Comparison of ENCODE assay signal across 8 mouse cellular contexts in genomic region chr1:187609853-187610230, GRCm38 (mm10). TPM values are rescaled to one million over a fixed set of nuclear protein-coding genes. Genes with fewer than 3 reads are reported as not detected.
DNase-seq lines count a peak whose midpoint lies in the region; ATAC-seq and TF ChIP-seq lines count a peak whose summit lies in the region.

No protein-coding gene starts in this region.

- DNase-seq in adrenal gland, postnatal 25 days: peak; percentile 45
- DNase-seq in cerebellum, postnatal 25 days: peak; percentile 31 to 40
- no peak for DNase-seq in heart, postnatal 0 days (ENCODE audit: low spot score)
- DNase-seq in kidney, postnatal 25 days: peak; percentile 57 to 62
- DNase-seq in ovary, postnatal 36 days (ENCODE audit: low spot score): no peak
- no peak for DNase-seq in spleen, postnatal 36 days (ENCODE audit: low spot score in 2 of 2)
- no peak for DNase-seq in layer of hippocampus, adult 11-12 months (ENCODE audit: low spot score)

- peak overlapping the region; percentile 61 for H3K4me3 ChIP-seq in heart, postnatal 0 days (ENCODE audit: low read depth, low read length)
- peak overlapping the region; percentile 47 for H3K4me3 ChIP-seq in neural tube, embryonic 15.5 days (replicated peaks)

- under 1% methylated on average over 16 of the region's 16 CpGs for WGBS in heart, postnatal 0 days
- 3% methylated on average over 16 of the region's 16 CpGs for whole genome bisulfite sequencing in neural tube, embryonic 15.5 days

- no peaks in the 10 kb centered on the region for H3K36me3 ChIP-seq in heart, postnatal 0 days (replicated peaks; ENCODE audit: control insufficient read depth, insufficient read depth, low read length)
- H3K36me3 ChIP-seq in neural tube, embryonic 15.5 days: no peaks in the 10 kb centered on the region

- no peaks in the 10 kb centered on the region for H3K9me3 ChIP-seq in heart, postnatal 0 days (replicated peaks; ENCODE audit: control insufficient read depth, low read length)
- H3K9me3 ChIP-seq in neural tube, embryonic 15.5 days (replicated peaks): no peaks in the 10 kb centered on the region

- peak; percentile 10; the same call in 1 of the 2 replicates for ATAC-seq in heart, postnatal 0 days (ENCODE audit: insufficient read depth, low read depth)
- no peak for ATAC-seq in neural tube, embryonic 15.5 days (ENCODE audit: low FRiP score)

- peaks cover 23% of the 10 kb centered on the region; the same call in 1 of the 2 replicates for H3K4me1 ChIP-seq in heart, postnatal 0 days (ENCODE audit: control insufficient read depth, insufficient read depth)
- H3K4me1 ChIP-seq in neural tube, embryonic 15.5 days: peaks cover 54% of the 10 kb centered on the region

- peak overlapping the region; percentile 66 for H3K9ac ChIP-seq in heart, postnatal 0 days (replicated peaks; ENCODE audit: low read depth, low read length)
- peak overlapping the region; percentile 34; the same call in 1 of the 2 replicates for H3K9ac ChIP-seq in neural tube, embryonic 15.5 days (replicated peaks)

- H3K4me2 ChIP-seq in heart, postnatal 0 days (ENCODE audit: low read depth, low read length): peak overlapping the region; percentile 75
- H3K4me2 ChIP-seq in neural tube, embryonic 15.5 days: peak overlapping the region; percentile 89

- H3K27ac ChIP-seq in heart, postnatal 0 days (ENCODE audit: low read depth): peak overlapping the region; percentile 72
- H3K27ac ChIP-seq in neural tube, embryonic 15.5 days (replicated peaks): no peak overlapping the region

- no peak for TF ChIP-seq EP300 in heart, postnatal 0 days (IDR thresholded peaks at IDR 0.05; ENCODE audit: low read depth)

- H3K27me3 ChIP-seq in heart, postnatal 0 days (ENCODE audit: control insufficient read depth, insufficient read depth, low read length): peaks cover 52% of the 10 kb centered on the region
- peaks cover 71% of the 10 kb centered on the region for H3K27me3 ChIP-seq in neural tube, embryonic 15.5 days (replicated peaks)

- no peak for TF ChIP-seq CTCF in heart, postnatal 0 days (IDR thresholded peaks at IDR 0.05; ENCODE audit: low read depth)

RNA-seq across cellular contexts. Expression of gene Esrrg, which starts 1.3 kb away (rescaled TPM):
- total RNA-seq in adrenal gland, postnatal 25 days (2021): 9.0 and 19.4 TPM in 2 replicates
- 16.8 and 23.1 TPM in 2 replicates for total RNA-seq in heart, postnatal 0 days (2014; rRNA removed; ENCODE audit: low replicate concordance)
- 11.5 and 11.9 TPM in 2 replicates for polyA plus RNA-seq in heart, postnatal 0 days (2015; fragmentation: Nextera tagmentation; extraction: Ambion mirVana)
- polyA plus RNA-seq in neural tube, embryonic 15.5 days (2015; fragmentation: Nextera tagmentation; extraction: Ambion mirVana): 27.5 and 31.6 TPM in 2 replicates

Comparison
In these comparisons a context has a peak if more than half of its experiments do, and no peak if none do; other contexts are left out.
1. DNase-seq: peak in adrenal gland, postnatal 25 days (single experiment), cerebellum, postnatal 25 days (2 of 2) and kidney, postnatal 25 days (2 of 2); none in heart, postnatal 0 days (single experiment), ovary, postnatal 36 days (single experiment), spleen, postnatal 36 days (0 of 2) and layer of hippocampus, adult 11-12 months (single experiment).